10 mouse cellular contexts compared by ENCODE assay signal in genomic region chr15:78796196-78797059, GRCm38 (mm10). TPM values are rescaled to one million over a fixed set of nuclear protein-coding genes. Genes with fewer than 3 reads are reported as not detected.
DNase-seq lines count a peak whose midpoint lies in the region; ATAC-seq lines count a peak whose summit lies in the region.
"Had no signal": no experiment of that assay in that cellular context is flagged by ENCODE, and none has a peak within 500 bp of the region (broad histone marks: within the 10 kb centered on the region; RNA-seq: fewer than 3 reads in every experiment).

No protein-coding gene starts in this region.

- H3K27me3 ChIP-seq in lung, embryonic 15.5 days, result peaks cover 4% of the 10 kb centered on the region
- H3K27me3 ChIP-seq in heart, embryonic 16.5 days (ENCODE audit: control insufficient read depth, insufficient read depth, low read length), result peaks cover 6% of the 10 kb centered on the region
- peaks cover 92% of the 10 kb centered on the region for H3K27me3 ChIP-seq in limb, embryonic 10.5 days (ENCODE audit: low read depth, poor library complexity, severe bottlenecking)

- WGBS in lung, embryonic 15.5 days, result 30% methylated on average over 25 of the region's 25 CpGs
- 41% methylated on average over 25 of the region's 25 CpGs for WGBS in heart, embryonic 16.5 days
- WGBS in limb, embryonic 10.5 days, result 41% methylated on average over 25 of the region's 25 CpGs

- peaks cover 27% of the 10 kb centered on the region for H3K4me1 ChIP-seq in lung, embryonic 15.5 days
- H3K4me1 ChIP-seq in heart, embryonic 16.5 days (ENCODE audit: control insufficient read depth, insufficient read depth, low read length), result peaks cover 26% of the 10 kb centered on the region
- peaks cover 45% of the 10 kb centered on the region for H3K4me1 ChIP-seq in limb, embryonic 10.5 days

- H3K4me2 ChIP-seq in lung, embryonic 15.5 days, result no peak overlapping the region
- 0 out of 2 replicates have a peak overlapping the region, but pooled peaks have one; percentile 10 for H3K4me2 ChIP-seq in heart, embryonic 16.5 days (ENCODE audit: low read depth, low read length)

- H3K9me3 ChIP-seq in lung, embryonic 15.5 days, result no peaks in the 10 kb centered on the region
- H3K9me3 ChIP-seq in heart, embryonic 16.5 days (replicated peaks; ENCODE audit: control insufficient read depth, low read length), result no peaks in the 10 kb centered on the region
- H3K9me3 ChIP-seq in limb, embryonic 10.5 days (replicated peaks), result no peaks in the 10 kb centered on the region

- peak; percentile 36; the same call in 1 of the 2 replicates for ATAC-seq in lung, embryonic 15.5 days (ENCODE audit: borderline replicate concordance, extremely low read depth, low FRiP score, low TSS enrichment)
- ATAC-seq in heart, embryonic 16.5 days (replicated peaks; ENCODE audit: extremely low read depth, insufficient read depth, low FRiP score), result peak; percentile 56
- ATAC-seq in erythroblast, adult 5-6 weeks (replicated peaks; ENCODE audit: low FRiP score, poor library complexity, severe bottlenecking), result no peak

- no peak overlapping the region for H3K4me3 ChIP-seq in lung, embryonic 15.5 days
- H3K4me3 ChIP-seq in heart, embryonic 16.5 days (ENCODE audit: low read length), result no peak overlapping the region
- H3K4me3 ChIP-seq in limb, embryonic 10.5 days, result no peak overlapping the region

- H3K9ac ChIP-seq in lung, embryonic 15.5 days, result no peak overlapping the region
- peak overlapping the region; percentile 29 for H3K9ac ChIP-seq in heart, embryonic 16.5 days (ENCODE audit: low read length)

- 0 out of 2 replicates have a peak, but pooled peaks cover 3% of the 10 kb centered on the region for H3K36me3 ChIP-seq in lung, embryonic 15.5 days
- peaks cover 2% of the 10 kb centered on the region; the same call in 1 of the 2 replicates for H3K36me3 ChIP-seq in heart, embryonic 16.5 days (ENCODE audit: control insufficient read depth, insufficient read depth)
- H3K36me3 ChIP-seq in limb, embryonic 10.5 days, result no peaks in the 10 kb centered on the region

- no peak overlapping the region for H3K27ac ChIP-seq in lung, embryonic 15.5 days
- peak overlapping the region; percentile 45 for H3K27ac ChIP-seq in heart, embryonic 16.5 days (ENCODE audit: low read length)
- no peak overlapping the region for H3K27ac ChIP-seq in limb, embryonic 10.5 days

- DNase-seq in lung, postnatal 14 days, result no peak
- peak; percentile 68 for DNase-seq in embryo, embryonic 10 days (ENCODE audit: low spot score)
- DNase-seq in limb, embryonic 10.5 days (ENCODE audit: low spot score), result peak; percentile 62
- no peak for DNase-seq in testis, postnatal 10 days (ENCODE audit: low spot score)
- no peak for DNase-seq in left cerebral cortex, adult 11 months (ENCODE audit: low spot score)

RNA-seq across cellular contexts. Expression of gene Card10, which starts 6.4 kb away (rescaled TPM):
- 7.1 and 7.6 TPM in 2 replicates for polyA plus RNA-seq in lung, embryonic 15.5 days (2015; fragmentation: Nextera tagmentation; extraction: Ambion mirVana)
- 6.3 and 7.4 TPM in 2 replicates for polyA plus RNA-seq in heart, embryonic 16.5 days (2015; fragmentation: Nextera tagmentation; extraction: Ambion mirVana)
- 4.7 and 5.3 TPM in 2 replicates for polyA plus RNA-seq in limb, embryonic 10.5 days (2016; fragmentation: Nextera tagmentation; extraction: Ambion mirVana)
- 0.58 TPM in 1 of 2 replicates, not detected in the other for total RNA-seq in erythroblast, adult 5-6 weeks (2015; ENCODE audit: low replicate concordance)
- 0.56 TPM in 1 of 2 replicates, not detected in the other for total RNA-seq in erythroblast, adult 5-6 weeks (2017; ENCODE audit: low replicate concordance)
- total RNA-seq: hematopoietic stem cell, adult 5-6 weeks; megakaryocyte-erythroid progenitor cell, adult 5-6 weeks had no signal

RNA-seq across cellular contexts. Expression of gene Mfng, which starts 23.2 kb away (rescaled TPM):
- polyA plus RNA-seq in lung, embryonic 15.5 days (2015; fragmentation: Nextera tagmentation; extraction: Ambion mirVana), result 42.1 and 45.0 TPM in 2 replicates
- polyA plus RNA-seq in heart, embryonic 16.5 days (2015; fragmentation: Nextera tagmentation; extraction: Ambion mirVana), result 19.6 and 19.8 TPM in 2 replicates
- 11.1 and 13.1 TPM in 2 replicates for polyA plus RNA-seq in limb, embryonic 10.5 days (2016; fragmentation: Nextera tagmentation; extraction: Ambion mirVana)
- 0.38 and 1.7 TPM in 2 replicates for total RNA-seq in erythroblast, adult 5-6 weeks (2015; ENCODE audit: low replicate concordance)
- total RNA-seq in erythroblast, adult 5-6 weeks (2017; ENCODE audit: low replicate concordance), result 0.17 and 0.98 TPM in 2 replicates

RNA-seq across cellular contexts. Expression of gene Cdc42ep1, which starts 46.0 kb away (rescaled TPM):
- 105 and 109 TPM in 2 replicates for polyA plus RNA-seq in lung, embryonic 15.5 days (2015; fragmentation: Nextera tagmentation; extraction: Ambion mirVana)
- polyA plus RNA-seq in heart, embryonic 16.5 days (2015; fragmentation: Nextera tagmentation; extraction: Ambion mirVana), result 29.4 and 38.7 TPM in 2 replicates
- 18.8 and 22.0 TPM in 2 replicates for polyA plus RNA-seq in limb, embryonic 10.5 days (2016; fragmentation: Nextera tagmentation; extraction: Ambion mirVana)
- not detected in 2 replicates for total RNA-seq in erythroblast, adult 5-6 weeks (2015; ENCODE audit: low replicate concordance)
- total RNA-seq in erythroblast, adult 5-6 weeks (2017; ENCODE audit: low replicate concordance), result 0.70 TPM in 1 of 2 replicates, not detected in the other
- total RNA-seq: hematopoietic stem cell, adult 5-6 weeks; megakaryocyte-erythroid progenitor cell, adult 5-6 weeks had no signal

RNA-seq across cellular contexts. Expression of gene Lgals2, which starts 58.9 kb away (rescaled TPM):
- 0.69 and 0.72 TPM in 2 replicates for polyA plus RNA-seq in lung, embryonic 15.5 days (2015; fragmentation: Nextera tagmentation; extraction: Ambion mirVana)
- 2.2 TPM in 1 of 2 replicates, not detected in the other for polyA plus RNA-seq in heart, embryonic 16.5 days (2015; fragmentation: Nextera tagmentation; extraction: Ambion mirVana)
- polyA plus RNA-seq in limb, embryonic 10.5 days (2016; fragmentation: Nextera tagmentation; extraction: Ambion mirVana), result not detected in 2 replicates
- not detected in 2 replicates for total RNA-seq in erythroblast, adult 5-6 weeks (2015; ENCODE audit: low replicate concordance)
- total RNA-seq in erythroblast, adult 5-6 weeks (2017; ENCODE audit: low replicate concordance), result not detected in 2 replicates
- total RNA-seq: hematopoietic stem cell, adult 5-6 weeks; megakaryocyte-erythroid progenitor cell, adult 5-6 weeks had no signal

Comparison
In these comparisons a context has a peak if more than half of its experiments do, and no peak if none do; other contexts are left out.
1. DNase-seq: peak in embryo, embryonic 10 days (single experiment) and limb, embryonic 10.5 days (single experiment); none in lung, postnatal 14 days (single experiment), testis, postnatal 10 days (single experiment) and left cerebral cortex, adult 11 months (single experiment).